Mouse (Mus musculus) forebrain, embryonic 14.5 days (tissue): Measurements from ENCODE around the gene E030025P04Rik. TPM values are rescaled to one million over a fixed set of nuclear protein-coding genes. Genes with fewer than 3 reads are reported as not detected.
A peak's percentile ranks its signal among the peaks of the same experiment; 100 is the strongest.

ENCODE experiments used
- ATAC-seq: fragments of 200-750 bp; cut with Nextera tagmentation; 2 replicates; pipeline ENCODE4 v1.8.0; 2017; ENCODE audit warnings: mild to moderate bottlenecking, moderate library complexity
- DNase-seq: peaks from one replicate; pipeline ENCODE4 v3.0.0-alpha.2; 2015; ENCODE audit warnings: low spot score
- H3K27ac ChIP-seq: fragments of 300-500 bp; sonication (generic); 2 replicates; pipeline ENCODE4 v1.5.1; 2014; ENCODE audit warnings: low read depth, mild to moderate bottlenecking, control low read depth, low read length, moderate library complexity
- H3K27me3 ChIP-seq: fragments of 300-500 bp; sonication (generic); replicated peaks from 2 replicates; pipeline ENCODE4 v1.6.1; 2014; ENCODE audit warnings: low read length, control low read depth, mixed read lengths; ENCODE audit not compliant: control insufficient read depth, insufficient read depth
- H3K36me3 ChIP-seq: fragments of 300-500 bp; sonication (generic); 2 replicates; pipeline ENCODE4 v1.6.1; 2014; ENCODE audit warnings: low read length, control low read depth; ENCODE audit not compliant: control insufficient read depth, insufficient read depth
- H3K4me1 ChIP-seq: fragments of 300-500 bp; sonication (generic); 2 replicates; pipeline ENCODE4 v1.6.1; 2014; ENCODE audit warnings: antibody characterized with exemption, low read length, control low read depth; ENCODE audit not compliant: control insufficient read depth, insufficient read depth
- H3K4me2 ChIP-seq: fragments of 300-500 bp; sonication (generic); 2 replicates; pipeline ENCODE4 v1.6.1; 2014; ENCODE audit warnings: mild to moderate bottlenecking, control low read depth, low read length
- H3K4me3 ChIP-seq: fragments of 300-500 bp; sonication (generic); 2 replicates; pipeline ENCODE4 v1.5.1; 2014; ENCODE audit warnings: low read depth, low read length, control low read depth
- H3K9ac ChIP-seq: fragments of 300-500 bp; sonication (generic); 2 replicates; pipeline ENCODE4 v1.6.1; 2014; ENCODE audit warnings: mild to moderate bottlenecking, low read length, control low read depth, moderate library complexity
- H3K9me3 ChIP-seq: fragments of 300-500 bp; sonication (generic); replicated peaks from 2 replicates; pipeline ENCODE4 v1.6.1; 2016; ENCODE audit warnings: low read length, control low read depth, mixed read lengths; ENCODE audit not compliant: control insufficient read depth
- WGBS: fragments of 180-500 bp; shearing (Covaris S2); extraction: QIAGEN DNeasy Blood & Tissue Kit; methylation state at CpG from one replicate; pipeline ENCODE4 v1.1.7; 2014; 5-methylcytosine and 5-hydroxymethylcytosine counted together
- polyA plus RNA-seq: library from polyadenylated mRNA; unstranded; fragments of >200 nt; fragmentation: Nextera tagmentation; extraction: Ambion mirVana; gene quantifications from 2 replicates; pipeline ENCODE4 v1.2.1, GENCODE M21; 2014

E030025P04Rik gene
- polyA plus RNA-seq, 1 experiment from 2014 or later, result not detected

DNA sequence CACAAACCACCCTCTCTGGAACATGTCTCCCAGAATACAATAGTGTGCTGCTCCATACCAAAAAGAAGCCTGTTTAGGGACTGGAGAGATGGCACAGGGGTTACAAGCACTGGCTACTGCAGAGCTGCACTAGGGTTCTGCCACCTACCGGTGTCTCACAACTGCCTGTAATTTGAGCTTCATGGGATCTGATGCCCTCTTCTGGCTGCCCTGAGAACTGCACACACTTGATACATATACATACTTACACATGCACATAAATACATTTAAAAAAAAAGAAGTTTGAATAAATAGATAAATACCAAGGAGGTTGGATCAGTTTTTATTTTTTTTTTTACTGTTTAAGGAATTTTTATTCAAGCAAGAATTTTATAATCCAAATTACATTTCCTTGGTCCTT lies 28.1 kb upstream of the E030025P04Rik start:
- 83% methylated on average over 1 of the region's 1 CpGs for WGBS
- Histone ChIP-seq H3K4me3 (no peak overlapping the region), H3K27ac (no peak overlapping the region), H3K9ac (no peak overlapping the region), H3K4me1 (no peaks in the 10 kb centered on the region), H3K9me3 (0 out of 2 replicates have a peak, but pooled peaks cover 2% of the 10 kb centered on the region), H3K27me3 (no peaks in the 10 kb centered on the region), H3K36me3 (no peaks in the 10 kb centered on the region), H3K4me2 (no peak overlapping the region)
- DNase-seq (no peak), ATAC-seq (no peak)

DNA sequence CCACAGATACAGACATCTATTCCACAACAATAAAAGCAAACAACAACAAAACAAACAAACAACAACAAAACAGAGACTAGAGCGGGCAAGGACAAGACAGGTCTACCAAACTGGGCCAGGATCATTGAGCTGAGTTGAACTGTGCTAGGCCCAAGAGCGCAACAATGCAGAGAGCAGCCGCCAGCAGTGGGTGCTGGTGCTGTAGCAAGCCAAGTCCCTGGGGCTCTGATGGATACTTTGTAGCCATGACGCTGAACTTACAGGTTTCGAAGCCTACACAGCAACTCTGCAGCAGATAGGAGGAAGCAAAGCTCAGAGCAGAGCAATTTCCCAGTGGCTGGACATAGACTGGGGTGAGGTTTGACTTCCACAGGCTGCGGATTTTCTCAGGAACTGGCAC lies 26.6 kb upstream of the E030025P04Rik start:
- H3K4me2 ChIP-seq, result no peak overlapping the region
- no peak overlapping the region for H3K27ac ChIP-seq
- no peak for ATAC-seq
- H3K9ac ChIP-seq, result no peak overlapping the region
- H3K27me3 ChIP-seq, result no peaks in the 10 kb centered on the region
- 0 out of 2 replicates have a peak, but pooled peaks cover 2% of the 10 kb centered on the region for H3K9me3 ChIP-seq
- H3K4me3 ChIP-seq, result no peak overlapping the region
- H3K36me3 ChIP-seq, result no peaks in the 10 kb centered on the region
- no peaks in the 10 kb centered on the region for H3K4me1 ChIP-seq
- WGBS, result 93% methylated on average over 6 of the region's 6 CpGs
- DNase-seq, result no peak

DNA sequence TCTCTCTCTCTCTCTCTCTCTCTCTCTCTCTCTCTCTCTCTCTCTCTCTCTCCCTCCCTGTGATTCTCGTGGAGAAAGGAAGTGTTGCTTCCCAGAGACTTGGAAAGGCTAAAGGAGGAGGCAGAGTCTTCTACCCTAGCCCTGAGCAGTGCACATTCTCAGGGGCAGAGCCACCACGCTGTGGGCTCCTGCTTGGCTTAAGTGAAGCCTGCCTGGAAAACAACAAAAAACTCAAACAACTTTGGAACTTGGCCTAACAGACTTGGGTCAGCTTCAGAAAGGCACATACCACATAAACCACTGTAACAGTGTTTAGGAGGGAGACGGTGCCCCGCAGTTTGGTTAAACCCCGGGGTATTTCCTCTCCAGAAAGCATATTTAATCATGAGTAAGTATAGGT lies 13.5 kb upstream of the E030025P04Rik start:
- Histone ChIP-seq H3K27ac (no peak overlapping the region), H3K27me3 (no peaks in the 10 kb centered on the region), H3K4me2 (no peak overlapping the region), H3K9me3 (no peaks in the 10 kb centered on the region), H3K4me1 (no peaks in the 10 kb centered on the region), H3K36me3 (no peaks in the 10 kb centered on the region), H3K9ac (no peak overlapping the region), H3K4me3 (no peak overlapping the region)
- ATAC-seq (no peak), DNase-seq (no peak)
- 71% methylated on average over 5 of the region's 5 CpGs for WGBS

DNA sequence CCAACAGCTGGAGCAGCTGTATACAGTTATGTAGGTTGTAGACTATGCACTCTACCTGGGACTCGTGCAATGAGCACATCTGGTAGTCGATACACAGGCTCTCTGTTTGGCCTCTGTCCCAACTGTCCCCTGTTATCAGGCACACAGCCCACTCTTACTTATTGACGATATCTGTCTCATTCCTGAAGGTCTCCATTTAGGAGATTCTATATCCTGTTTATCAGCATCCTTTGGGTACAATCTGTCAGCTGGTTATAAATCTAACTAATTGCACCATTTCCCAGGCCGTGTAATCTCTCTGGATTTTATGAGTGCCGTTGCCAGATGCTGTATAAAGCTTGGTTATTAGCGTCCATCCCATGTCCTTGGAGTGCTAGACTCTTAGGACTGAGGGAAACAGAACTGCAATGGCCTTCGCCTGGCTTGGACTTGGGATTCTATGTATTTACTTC lies 747 bp upstream of the E030025P04Rik start:
- H3K27me3 ChIP-seq, result no peaks in the 10 kb centered on the region
- no peak overlapping the region for H3K4me3 ChIP-seq
- no peaks in the 10 kb centered on the region for H3K4me1 ChIP-seq
- H3K27ac ChIP-seq, result no peak overlapping the region
- no peak overlapping the region for H3K9ac ChIP-seq
- DNase-seq (no peak), ATAC-seq (no peak)
- no peaks in the 10 kb centered on the region for H3K9me3 ChIP-seq
- WGBS, result 87% methylated on average over 7 of the region's 7 CpGs
- H3K4me2 ChIP-seq, result no peak overlapping the region
- no peaks in the 10 kb centered on the region for H3K36me3 ChIP-seq

DNA sequence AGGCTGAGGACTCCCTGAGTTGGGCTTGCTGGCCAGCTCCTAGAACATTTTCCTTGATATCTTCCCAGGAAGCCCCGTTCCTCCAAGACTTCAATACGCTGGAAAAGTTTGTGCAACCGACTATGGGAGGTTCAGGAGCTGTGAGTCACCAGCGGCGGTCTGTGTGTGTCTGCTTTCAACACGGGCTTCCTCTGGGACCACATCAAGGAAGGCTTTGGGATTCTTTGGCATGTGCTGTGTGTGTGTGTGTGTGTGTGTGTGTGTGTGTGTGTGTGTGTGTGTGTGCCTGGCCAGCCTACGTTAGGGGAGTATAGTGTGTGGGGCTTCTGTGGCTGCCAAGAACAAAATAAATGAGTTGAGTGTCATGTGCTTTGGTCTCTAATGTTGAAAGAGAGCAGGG lies 17.7 kb downstream of the E030025P04Rik start:
- Histone ChIP-seq H3K36me3 (no peaks in the 10 kb centered on the region), H3K27ac (no peak overlapping the region), H3K9ac (no peak overlapping the region), H3K4me1 (no peaks in the 10 kb centered on the region), H3K4me2 (no peak overlapping the region), H3K27me3 (no peaks in the 10 kb centered on the region), H3K4me3 (no peak overlapping the region), H3K9me3 (no peaks in the 10 kb centered on the region)
- WGBS, result 65% methylated on average over 7 of the region's 7 CpGs
- no peak for ATAC-seq
- DNase-seq, result peak; percentile 15

DNA sequence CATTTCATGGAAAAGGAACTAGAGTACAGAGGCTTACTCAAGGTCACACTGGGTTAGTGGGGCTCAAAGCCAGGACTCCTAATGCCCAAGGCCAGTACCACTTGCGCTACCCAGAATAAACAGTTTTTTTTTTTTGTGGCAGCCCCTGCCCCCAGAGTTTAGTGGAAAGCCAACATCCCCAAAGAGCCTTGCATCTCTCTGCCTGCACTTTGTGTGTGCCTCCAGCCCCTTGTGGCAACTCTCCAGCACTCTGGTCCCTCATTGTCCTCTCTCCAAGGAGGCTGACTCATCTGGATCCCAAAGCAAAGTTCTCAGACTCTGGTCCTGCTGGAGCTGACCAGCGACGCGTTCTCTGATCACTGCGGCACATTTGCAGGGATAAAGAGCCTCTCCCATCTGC lies 18.7 kb downstream of the E030025P04Rik start:
- no peak overlapping the region for H3K9ac ChIP-seq
- 79% methylated on average over 5 of the region's 5 CpGs for WGBS
- H3K4me1 ChIP-seq, result no peaks in the 10 kb centered on the region
- no peak overlapping the region for H3K27ac ChIP-seq
- DNase-seq (peak; percentile 15), ATAC-seq (no peak)
- H3K36me3 ChIP-seq, result no peaks in the 10 kb centered on the region
- no peak overlapping the region for H3K4me2 ChIP-seq
- no peaks in the 10 kb centered on the region for H3K27me3 ChIP-seq
- H3K9me3 ChIP-seq, result no peaks in the 10 kb centered on the region
- H3K4me3 ChIP-seq, result no peak overlapping the region

DNA sequence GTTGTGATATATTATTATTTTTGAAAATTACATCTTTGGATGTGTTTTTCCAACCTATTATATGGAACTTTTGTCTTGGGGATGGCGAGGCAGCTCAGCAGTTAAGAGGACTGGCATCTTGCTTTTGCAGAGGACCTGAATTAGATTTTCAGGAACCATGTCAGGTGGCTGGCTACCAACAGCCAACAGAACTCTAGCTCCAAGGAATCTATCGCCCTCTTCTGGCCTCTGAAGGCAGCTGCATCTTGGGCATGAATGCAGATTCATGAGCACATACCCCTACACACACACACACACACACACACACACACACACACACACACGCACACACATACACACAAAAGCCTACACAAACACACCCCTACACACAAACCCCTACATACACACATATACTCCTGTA lies 19.9 kb downstream of the E030025P04Rik start:
- WGBS, result 59% methylated on average over 3 of the region's 3 CpGs

DNA sequence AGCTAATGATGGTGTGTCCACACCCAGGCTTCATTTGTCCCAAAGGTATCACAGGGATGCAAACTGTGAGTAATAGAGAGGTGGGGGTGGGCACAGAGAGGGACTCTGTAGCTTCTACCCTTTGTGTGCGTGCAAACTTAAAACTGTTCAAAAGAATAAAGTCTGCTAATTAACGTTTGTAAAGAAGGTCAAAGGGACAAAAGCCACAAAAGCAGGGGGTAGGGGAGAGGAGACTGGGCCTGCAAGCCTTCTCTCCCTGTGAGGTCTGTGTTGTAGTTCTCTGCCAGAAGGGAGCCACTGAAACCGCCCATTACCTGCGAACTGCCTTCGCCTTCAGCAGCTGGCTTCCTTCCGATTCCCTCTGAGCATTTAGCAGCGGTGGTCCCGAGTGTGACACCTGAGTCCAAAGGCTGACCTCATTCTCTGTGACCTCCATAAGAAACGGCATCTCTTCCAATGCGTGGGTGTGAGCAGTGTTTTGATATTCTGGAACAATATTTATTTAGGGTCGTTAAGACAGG lies 34.3 kb downstream of the E030025P04Rik start:
- Histone ChIP-seq H3K9ac (no peak overlapping the region), H3K9me3 (no peaks in the 10 kb centered on the region), H3K4me1 (peaks cover 13% of the 10 kb centered on the region), H3K27ac (no peak overlapping the region), H3K27me3 (no peaks in the 10 kb centered on the region), H3K4me2 (no peak overlapping the region), H3K36me3 (no peaks in the 10 kb centered on the region), H3K4me3 (no peak overlapping the region)
- 13% methylated on average over 11 of the region's 11 CpGs for WGBS
- ATAC-seq (no peak), DNase-seq (no peak)

More for the DNA sequence above, 19.9 kb downstream of the E030025P04Rik start:
- H3K36me3 ChIP-seq, result no peaks in the 10 kb centered on the region
- H3K4me1 ChIP-seq, result no peaks in the 10 kb centered on the region
- H3K27ac ChIP-seq, result no peak overlapping the region
- no peak overlapping the region for H3K4me2 ChIP-seq
- no peak for ATAC-seq
- H3K27me3 ChIP-seq, result no peaks in the 10 kb centered on the region
- H3K4me3 ChIP-seq, result no peak overlapping the region
- DNase-seq, result peak; percentile 42
- H3K9me3 ChIP-seq, result no peaks in the 10 kb centered on the region
- H3K9ac ChIP-seq, result no peak overlapping the region

DNA sequence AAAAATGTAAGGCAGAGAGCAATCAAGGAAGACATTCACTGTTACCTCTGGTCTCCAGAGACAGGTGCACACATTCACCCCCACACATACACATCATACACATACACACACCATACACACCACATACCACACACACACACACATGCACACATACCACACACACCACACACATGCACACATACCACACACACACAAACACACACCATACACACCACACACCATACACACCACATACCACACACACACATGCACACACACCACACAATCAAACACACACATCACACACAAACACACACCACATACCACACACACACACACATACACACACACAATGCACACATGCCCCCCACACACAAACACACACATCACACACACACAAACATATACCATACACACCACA lies 35.1 kb downstream of the E030025P04Rik start:
- H3K9me3 ChIP-seq, result no peaks in the 10 kb centered on the region

More for the DNA sequence above, 35.1 kb downstream of the E030025P04Rik start:
- Histone ChIP-seq H3K27me3 (no peaks in the 10 kb centered on the region), H3K27ac (no peak overlapping the region), H3K4me1 (peaks cover 15% of the 10 kb centered on the region), H3K9ac (no peak overlapping the region), H3K4me3 (no peak overlapping the region), H3K36me3 (no peaks in the 10 kb centered on the region), H3K4me2 (no peak overlapping the region)
- ATAC-seq (no peak), DNase-seq (no peak)
